Mouse (Mus musculus) spleen, adult 18-20 months (tissue): Measurements from ENCODE around the gene Cdk4.

ENCODE experiments used
- DNase-seq, 2 experiments: peaks; one replicate each; pipeline ENCODE4 v3.0.0; 2022; ENCODE audit warnings: mixed read lengths in 2 of 2

The Cdk4 gene

DNA sequence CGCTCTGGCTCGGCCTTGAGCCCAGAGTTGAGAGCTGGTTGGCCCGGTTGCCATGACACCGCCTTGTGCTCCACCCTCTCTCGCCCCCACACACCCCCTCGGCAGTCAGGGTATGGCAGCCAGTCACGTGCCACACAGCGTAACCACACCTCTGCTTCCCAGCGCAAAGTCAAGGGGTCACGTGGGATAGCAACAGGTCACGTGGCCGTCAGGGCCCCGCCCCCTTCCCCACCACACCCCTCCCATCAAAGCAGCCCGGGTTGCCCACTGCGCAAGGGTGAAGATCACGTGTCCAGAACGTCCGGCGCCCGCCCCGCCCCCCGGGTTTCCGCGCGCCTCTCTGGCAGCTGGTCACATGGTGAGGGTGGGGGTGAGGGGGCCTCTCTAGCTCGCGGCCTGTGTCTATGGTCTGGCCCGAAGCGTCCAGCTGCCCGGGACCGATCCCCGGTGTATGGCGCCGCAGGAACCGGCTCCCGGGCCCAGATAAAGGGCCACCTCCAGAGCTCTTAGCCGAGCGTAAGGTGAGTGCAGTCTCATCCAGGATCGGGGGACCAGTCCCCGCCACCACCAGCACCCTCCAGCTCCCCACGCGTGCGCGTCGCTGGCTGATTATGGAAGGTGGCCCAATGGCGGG, at the start of gene Cdk4:
Gene Cdk4 (plus strand): TSS at position 296 of the 634 bp plus-strand sequence.
- DNase-seq, result peak; percentile 97 to 98

DNA sequence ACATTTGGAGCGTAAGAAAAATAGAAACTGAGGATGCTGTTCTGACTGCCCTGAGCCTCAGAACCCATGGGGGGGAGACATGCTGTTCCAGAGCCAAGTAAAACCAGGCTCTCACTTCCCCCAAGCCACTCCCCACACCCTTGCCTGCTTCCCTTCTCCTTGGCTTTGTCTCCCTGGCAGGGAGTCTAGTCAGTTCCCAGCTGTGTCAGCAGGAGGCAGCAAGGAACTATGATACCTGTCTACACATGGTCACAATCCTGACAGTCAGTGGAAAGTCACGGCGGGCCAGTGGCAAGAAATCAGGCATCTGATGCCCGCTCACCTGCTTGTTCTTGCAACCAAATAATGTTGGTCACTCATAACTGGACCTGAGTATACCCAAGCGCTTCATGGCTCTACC, 46.8 kb upstream of the Cdk4 start:
- no peak for DNase-seq

DNA sequence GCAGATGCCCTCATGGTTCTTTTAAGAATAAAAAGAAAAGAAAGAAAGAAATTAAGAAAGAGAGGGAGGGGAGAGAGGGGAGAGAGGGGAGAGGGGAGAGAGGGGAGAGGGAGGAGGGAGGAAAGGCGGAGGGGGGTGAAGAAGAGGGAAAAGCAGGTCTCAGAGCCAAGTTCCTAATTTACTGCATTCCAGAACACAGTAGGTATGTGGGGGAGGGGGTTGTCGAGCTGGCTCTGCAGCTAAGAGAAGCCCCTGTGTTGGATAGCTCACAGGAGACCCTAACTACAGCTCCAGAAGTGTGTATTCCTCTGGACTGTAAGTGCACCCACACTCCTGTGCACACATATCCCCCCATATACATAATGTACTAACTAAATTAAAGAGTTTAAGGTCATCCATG, 46.3 kb upstream of the Cdk4 start:
- DNase-seq, result no peak

DNA sequence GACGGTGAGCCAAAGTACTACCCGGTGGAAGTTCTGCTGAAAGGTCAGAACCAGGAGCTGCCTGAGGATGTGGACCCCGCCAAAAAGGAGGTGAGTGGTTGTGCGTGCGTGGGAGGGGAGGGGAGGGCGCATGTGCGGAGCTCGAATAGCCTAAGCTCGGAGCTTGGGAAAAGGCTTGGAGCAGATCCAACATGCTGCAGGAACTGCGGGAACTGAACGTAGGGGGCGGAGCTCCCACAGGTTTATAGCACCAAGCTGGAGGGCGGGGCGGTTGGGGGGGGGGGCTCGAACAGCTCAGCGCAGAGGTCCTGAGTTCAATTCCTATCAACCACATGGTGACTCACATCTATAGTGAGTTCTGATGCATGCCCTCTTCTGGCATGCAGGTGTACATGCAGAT, 44.9 kb upstream of the Cdk4 start:
- DNase-seq, result no peak

- DNase-seq, result peak; percentile 83 to 94
Measured at GRCm38 (mm10) chr10:127030336-127031296, 32.7 kb upstream of the Cdk4 start, which contains the start of gene Tsfm. Tsfm (minus strand) TSS chr10:127030840.

DNA sequence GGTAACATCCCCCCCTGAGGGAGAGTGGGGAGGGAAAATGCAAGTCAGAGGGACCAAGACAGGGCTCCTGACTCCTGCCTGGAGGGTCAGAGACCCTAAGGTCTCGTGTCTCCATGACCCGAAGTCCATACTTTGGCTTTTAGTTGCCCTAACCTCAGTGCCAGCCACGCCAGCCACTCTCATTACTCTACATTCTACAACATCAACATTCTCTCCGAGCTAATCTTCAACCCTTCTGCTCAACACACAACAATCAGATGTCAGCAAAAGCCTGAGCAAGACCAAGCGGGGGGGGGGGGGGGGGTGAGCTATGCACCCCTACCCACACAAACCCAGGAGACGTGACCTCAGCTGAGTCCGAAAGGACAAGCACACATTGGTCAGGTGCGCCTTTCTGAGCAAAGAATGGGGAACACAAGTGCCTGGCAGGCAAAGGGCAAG, 30.0 kb upstream of the Cdk4 start:
- DNase-seq, result no peak

DNA sequence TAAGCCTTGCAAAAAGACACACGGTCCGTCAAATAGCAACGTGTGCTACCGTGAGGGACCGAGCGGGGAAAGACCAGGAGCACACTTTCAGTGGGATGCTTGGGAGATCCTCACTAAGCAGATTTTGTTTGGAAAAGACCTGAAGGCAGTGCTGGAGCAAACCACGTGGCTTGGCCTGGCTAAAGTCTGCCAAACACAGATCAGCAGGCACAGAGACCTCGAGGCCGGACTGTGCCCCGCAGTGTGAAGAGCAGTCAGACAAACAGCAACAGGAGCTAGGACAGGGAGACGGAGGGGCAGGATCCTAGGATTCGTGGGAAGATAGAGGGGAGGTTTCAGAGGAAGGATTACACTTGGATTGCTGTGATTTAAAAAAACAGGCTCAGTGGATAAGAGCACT, 27.1 kb upstream of the Cdk4 start:
- no peak for DNase-seq

DNA sequence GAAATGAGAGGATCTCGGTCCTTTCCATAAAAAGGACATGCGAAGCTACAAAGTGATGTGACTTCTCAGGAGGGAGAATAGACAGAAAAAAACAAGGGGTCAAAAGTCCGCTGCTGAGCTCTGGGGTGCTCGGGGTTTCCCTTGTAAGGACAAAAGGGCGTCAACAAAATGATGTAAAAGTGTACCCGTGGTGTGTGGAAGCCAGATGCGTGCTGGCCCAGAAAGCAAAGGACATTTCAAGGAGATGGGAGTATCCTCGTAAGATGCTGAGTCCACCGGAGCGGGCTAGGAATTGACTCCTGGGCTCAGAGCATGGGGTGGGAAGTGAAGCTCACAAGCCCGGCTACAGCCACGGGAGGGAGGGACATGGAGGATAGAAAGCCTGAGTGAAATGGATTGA, 25.7 kb upstream of the Cdk4 start:
- no peak for DNase-seq

GRCm38 (mm10) chr10:127040569-127041214, 22.6 kb upstream of the Cdk4 start:
- no peak for DNase-seq

GRCm38 (mm10) chr10:127041274-127041766, 22.0 kb upstream of the Cdk4 start, which contains the start of the genes Mettl1 and Eef1akmt3:
Mettl1 (plus strand) TSS chr10:127041414.
Eef1akmt3 (minus strand) TSS chr10:127041513.
- DNase-seq, result no peak

DNA sequence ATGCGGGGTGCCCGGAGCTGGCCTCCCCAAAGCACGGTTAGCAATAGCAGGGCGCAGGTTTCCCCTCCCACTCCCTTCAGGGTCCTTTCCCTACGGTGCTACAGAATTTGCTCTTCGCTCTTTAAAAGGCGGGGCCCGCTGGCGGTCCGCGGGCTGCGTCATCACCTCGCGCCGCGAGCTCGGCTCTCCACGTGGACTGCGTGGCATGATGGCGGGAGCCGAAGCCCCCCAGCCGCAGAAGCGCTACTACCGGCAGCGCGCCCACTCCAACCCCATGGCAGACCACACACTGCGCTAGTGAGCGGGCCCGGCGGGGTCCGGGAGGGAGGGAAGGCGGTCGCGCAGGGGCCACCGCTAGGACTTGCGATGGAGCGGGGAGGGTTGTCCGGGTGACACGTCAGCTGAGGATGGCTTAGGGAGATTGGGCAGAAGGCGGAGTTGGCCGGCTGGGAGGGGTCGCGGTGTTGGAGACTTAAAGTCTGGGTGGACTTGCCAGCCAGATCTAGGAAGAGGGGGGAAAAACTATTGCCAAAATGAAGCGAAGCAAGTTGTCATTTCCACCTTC, 21.5 kb upstream of the Cdk4 start:
- peak; percentile 71 to 82 for DNase-seq

GRCm38 (mm10) chr10:127042468-127043115, 20.7 kb upstream of the Cdk4 start:
- DNase-seq, result no peak

GRCm38 (mm10) chr10:127043187-127043586, 20.1 kb upstream of the Cdk4 start:
- DNase-seq, result no peak

- no peak for DNase-seq
Measured at GRCm38 (mm10) chr10:127047954-127048353, 15.4 kb upstream of the Cdk4 start, which contains the start of gene Cyp27b1. Cyp27b1 (plus strand) TSS chr10:127048250.

- no peak for DNase-seq
Measured at GRCm38 (mm10) chr10:127048608-127049394, 14.5 kb upstream of the Cdk4 start.

DNA sequence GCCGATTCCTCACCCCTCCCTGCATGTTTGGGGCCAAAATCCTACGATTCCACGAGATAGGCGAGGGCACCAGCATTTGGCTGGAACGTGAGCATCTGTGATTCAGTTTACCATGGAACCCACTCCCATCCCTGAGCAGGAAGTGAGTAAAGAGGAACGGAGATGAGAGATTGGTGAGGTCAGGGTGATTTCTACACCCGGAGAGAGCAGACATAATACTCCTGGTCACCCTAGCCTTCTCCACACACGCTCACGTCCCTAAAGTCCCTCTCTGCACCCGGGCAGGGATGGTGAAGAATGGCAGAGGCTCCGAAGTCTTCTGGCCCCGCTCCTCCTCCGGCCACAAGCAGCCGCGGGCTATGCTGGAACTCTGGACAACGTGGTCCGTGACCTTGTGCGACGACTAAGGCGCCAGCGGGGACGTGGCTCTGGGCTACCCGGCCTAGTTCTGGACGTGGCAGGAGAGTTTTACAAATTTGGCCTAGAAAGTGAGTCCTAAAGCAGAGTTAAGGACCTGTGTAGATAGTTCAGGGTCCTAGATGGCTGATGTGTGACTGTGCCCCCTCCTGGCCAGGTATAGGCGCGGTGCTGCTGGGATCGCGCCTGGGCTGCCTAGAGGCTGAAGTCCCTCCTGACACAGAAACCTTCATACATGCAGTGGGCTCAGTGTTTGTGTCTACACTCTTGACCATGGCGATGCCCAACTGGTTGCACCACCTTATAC, 13.8 kb upstream of the Cdk4 start:
- DNase-seq, result no peak

GRCm38 (mm10) chr10:127050119-127050474, 13.2 kb upstream of the Cdk4 start:
- no peak for DNase-seq

- no peak for DNase-seq
Measured at GRCm38 (mm10) chr10:127054646-127055045, 8.7 kb upstream of the Cdk4 start.

- no peak for DNase-seq
Measured at GRCm38 (mm10) chr10:127055406-127055805, 7.9 kb upstream of the Cdk4 start.

- DNase-seq, result peak in 1 of 2 experiments; percentile 6
Measured at GRCm38 (mm10) chr10:127056490-127056889, 6.8 kb upstream of the Cdk4 start.

- DNase-seq, result peak; percentile 58 to 79
Measured at GRCm38 (mm10) chr10:127058161-127058560, 5.2 kb upstream of the Cdk4 start.
